ENCODE assay signal across 8 mouse cellular contexts in genomic region chr6:59185010-59185699, GRCm38 (mm10). TPM values are rescaled to one million over a fixed set of nuclear protein-coding genes. Genes with fewer than 3 reads are reported as not detected.
DNase-seq lines count a peak whose midpoint lies in the region; ATAC-seq lines count a peak whose summit lies in the region.

No protein-coding gene starts in this region.

- no peaks in the 10 kb centered on the region for H3K27me3 ChIP-seq in liver, embryonic 11.5 days (replicated peaks; ENCODE audit: control insufficient read depth, insufficient read depth, low read length)
- H3K27me3 ChIP-seq in liver, embryonic 15.5 days = no peaks in the 10 kb centered on the region
- H3K27me3 ChIP-seq in forebrain, embryonic 16.5 days (replicated peaks; ENCODE audit: control insufficient read depth, insufficient read depth, low read length) = no peaks in the 10 kb centered on the region
- H3K27me3 ChIP-seq in forebrain, embryonic 12.5 days = no peaks in the 10 kb centered on the region

- H3K9ac ChIP-seq in liver, embryonic 11.5 days (ENCODE audit: low read depth, low read length) = no peak overlapping the region
- no peak overlapping the region for H3K9ac ChIP-seq in liver, embryonic 15.5 days
- H3K9ac ChIP-seq in forebrain, embryonic 16.5 days (replicated peaks; ENCODE audit: low read depth, low read length) = no peak overlapping the region
- H3K9ac ChIP-seq in forebrain, embryonic 12.5 days = no peak overlapping the region

- no peak overlapping the region for H3K4me3 ChIP-seq in liver, embryonic 11.5 days (ENCODE audit: low read depth, low read length)
- no peak overlapping the region for H3K4me3 ChIP-seq in liver, embryonic 15.5 days (replicated peaks)
- no peak overlapping the region for H3K4me3 ChIP-seq in forebrain, embryonic 16.5 days (replicated peaks; ENCODE audit: low read length)
- H3K4me3 ChIP-seq in forebrain, embryonic 12.5 days (replicated peaks) = no peak overlapping the region

- H3K36me3 ChIP-seq in liver, embryonic 11.5 days (ENCODE audit: control insufficient read depth, insufficient read depth, low read length) = no peaks in the 10 kb centered on the region
- no peaks in the 10 kb centered on the region for H3K36me3 ChIP-seq in liver, embryonic 15.5 days (replicated peaks)
- H3K36me3 ChIP-seq in forebrain, embryonic 16.5 days (ENCODE audit: control insufficient read depth, insufficient read depth) = no peaks in the 10 kb centered on the region
- H3K36me3 ChIP-seq in forebrain, embryonic 12.5 days (replicated peaks) = no peaks in the 10 kb centered on the region

- H3K27ac ChIP-seq in liver, embryonic 11.5 days (ENCODE audit: low read depth, low read length) = no peak overlapping the region
- no peak overlapping the region for H3K27ac ChIP-seq in liver, embryonic 15.5 days (replicated peaks)
- H3K27ac ChIP-seq in forebrain, embryonic 16.5 days (ENCODE audit: low read length) = no peak overlapping the region
- H3K27ac ChIP-seq in forebrain, embryonic 12.5 days = no peak overlapping the region

- 44% methylated on average over 13 of the region's 13 CpGs for WGBS in liver, embryonic 11.5 days
- WGBS in liver, embryonic 15.5 days (ENCODE audit: insufficient replicate concordance) = 17% methylated on average over 13 of the region's 13 CpGs
- WGBS in forebrain, embryonic 16.5 days = 83% methylated on average over 13 of the region's 13 CpGs
- 87% methylated on average over 13 of the region's 13 CpGs for WGBS in forebrain, embryonic 12.5 days

- no peaks in the 10 kb centered on the region for H3K4me1 ChIP-seq in liver, embryonic 11.5 days (replicated peaks; ENCODE audit: control insufficient read depth, insufficient read depth, low read length)
- H3K4me1 ChIP-seq in liver, embryonic 15.5 days (replicated peaks) = no peaks in the 10 kb centered on the region
- H3K4me1 ChIP-seq in forebrain, embryonic 16.5 days (replicated peaks; ENCODE audit: control insufficient read depth, insufficient read depth, low read length) = no peaks in the 10 kb centered on the region
- no peaks in the 10 kb centered on the region for H3K4me1 ChIP-seq in forebrain, embryonic 12.5 days

- no peak overlapping the region for H3K4me2 ChIP-seq in liver, embryonic 11.5 days
- H3K4me2 ChIP-seq in liver, embryonic 15.5 days = peak overlapping the region; percentile 7
- H3K4me2 ChIP-seq in forebrain, embryonic 16.5 days (ENCODE audit: low read length) = no peak overlapping the region
- no peak overlapping the region for H3K4me2 ChIP-seq in forebrain, embryonic 12.5 days

- DNase-seq in liver = peak; percentile 9
- DNase-seq in liver, embryonic 11.5 days (ENCODE audit: low spot score) = no peak
- peak; percentile 52 for DNase-seq in NIH3T3 (ENCODE audit: low read depth)
- DNase-seq in spleen, postnatal 10 days (ENCODE audit: low spot score in 2 of 2) = peak; percentile 12 to 52

- no peaks in the 10 kb centered on the region for H3K9me3 ChIP-seq in liver, embryonic 11.5 days (ENCODE audit: control insufficient read depth, low read length)
- H3K9me3 ChIP-seq in liver, embryonic 15.5 days (replicated peaks) = no peaks in the 10 kb centered on the region
- H3K9me3 ChIP-seq in forebrain, embryonic 16.5 days (ENCODE audit: control insufficient read depth, low read length) = no peaks in the 10 kb centered on the region
- no peaks in the 10 kb centered on the region for H3K9me3 ChIP-seq in forebrain, embryonic 12.5 days

- ATAC-seq in liver, embryonic 11.5 days (replicated peaks; ENCODE audit: low FRiP score) = no peak
- peak; percentile 97 for ATAC-seq in granulocyte monocyte progenitor cell, adult 5-6 weeks (replicated peaks; ENCODE audit: poor library complexity, severe bottlenecking)
- ATAC-seq in liver, embryonic 15.5 days (ENCODE audit: insufficient read depth) = no peak
- ATAC-seq in forebrain, embryonic 16.5 days = no peak
- ATAC-seq in forebrain, embryonic 12.5 days (ENCODE audit: low FRiP score) = no peak

RNA-seq across cellular contexts. Expression of gene Tigd2, which starts 23.5 kb away (rescaled TPM):
- 8.3 and 8.8 TPM in 2 replicates for polyA plus RNA-seq in liver, embryonic 11.5 days (2014; fragmentation: Nextera tagmentation; extraction: Ambion mirVana)
- 5.0 and 12.6 TPM in 2 replicates for total RNA-seq in granulocyte monocyte progenitor cell, adult 5-6 weeks (2014; fragmentation: Nextera tagmentation)
- 17.1 and 21.7 TPM in 2 replicates for total RNA-seq in granulocyte monocyte progenitor cell, adult 5-6 weeks (2017)
- polyA plus RNA-seq in liver, embryonic 15.5 days (2015; fragmentation: Nextera tagmentation; extraction: Ambion mirVana) = 3.0 and 3.4 TPM in 2 replicates
- 7.4 and 8.1 TPM in 2 replicates for polyA plus RNA-seq in forebrain, embryonic 16.5 days (2015; fragmentation: Nextera tagmentation; extraction: Ambion mirVana)
- 9.1 and 9.7 TPM in 2 replicates for polyA plus RNA-seq in forebrain, embryonic 12.5 days (2016; fragmentation: Nextera tagmentation; extraction: Ambion mirVana)
